Mouse (Mus musculus) neural tube, embryonic 12.5 days (tissue): ENCODE measurements at regions not wholly inside any gene's neighbourhood (a gene's known extent, or its start where the extent isn't known, plus 50 kb on each side); places are given as distances from the start of the nearest gene placed in this dataset.

Experiments used
- ATAC-seq: fragments of 200-750 bp; cut with Nextera tagmentation; 2 replicates; pipeline ENCODE4 v1.8.0; 2017; ENCODE audit warnings: low read depth, mild to moderate bottlenecking, moderate TSS enrichment, moderate library complexity; ENCODE audit not compliant: low FRiP score
- H3K27ac ChIP-seq: fragments of 300-500 bp; sonication (generic); 2 replicates; pipeline ENCODE4 v1.5.1; 2016
- H3K27me3 ChIP-seq: fragments of 300-500 bp; sonication (generic); replicated peaks from 2 replicates; pipeline ENCODE4 v1.6.1; 2016; ENCODE audit warnings: mild to moderate bottlenecking
- H3K36me3 ChIP-seq: fragments of 300-500 bp; sonication (generic); 2 replicates; pipeline ENCODE4 v1.6.1; 2016; ENCODE audit warnings: mild to moderate bottlenecking
- H3K4me1 ChIP-seq: fragments of 300-500 bp; sonication (generic); 2 replicates; pipeline ENCODE4 v1.6.1; 2016
- H3K4me2 ChIP-seq: fragments of 300-500 bp; sonication (generic); replicated peaks from 2 replicates; pipeline ENCODE4 v1.6.1; 2016; ENCODE audit warnings: mild to moderate bottlenecking
- H3K4me3 ChIP-seq: fragments of 300-500 bp; sonication (generic); 2 replicates; pipeline ENCODE4 v1.5.1; 2016
- H3K9ac ChIP-seq: fragments of 300-500 bp; sonication (generic); 2 replicates; pipeline ENCODE4 v1.6.1; 2016; ENCODE audit warnings: mild to moderate bottlenecking
- H3K9me3 ChIP-seq: fragments of 300-500 bp; sonication (generic); 2 replicates; pipeline ENCODE4 v1.6.1; 2016; ENCODE audit warnings: mild to moderate bottlenecking
- WGBS: fragments of 180-500 bp; shearing (Covaris S2); methylation state at CpG from one replicate; pipeline ENCODE4 v1.1.7; 2016; 5-methylcytosine and 5-hydroxymethylcytosine counted together

- Histone ChIP-seq H3K4me3 (no peak overlapping the region), H3K4me1 (peaks cover 27% of the 10 kb centered on the region), H3K36me3 (no peaks in the 10 kb centered on the region), H3K4me2 (peak overlapping the region; percentile 25; the same call in 1 of the 2 replicates), H3K9ac (no peak overlapping the region), H3K9me3 (no peaks in the 10 kb centered on the region), H3K27ac (no peak overlapping the region), H3K27me3 (peaks cover 2% of the 10 kb centered on the region; the same call in 1 of the 2 replicates)
- ATAC-seq, result 0 out of 2 replicates have a peak, but pooled peaks have one; percentile 23
- 24% methylated on average over 17 of the region's 17 CpGs for WGBS
Observed at GRCm38 (mm10) chr2:166412031-166412858, 256.8 kb upstream of the Sulf2 start.

- no peak for ATAC-seq
Observed at GRCm38 (mm10) chr2:166409391-166409790, 253.9 kb upstream of the Sulf2 start.

GRCm38 (mm10) chr2:166408806-166409205 lies 253.3 kb upstream of the Sulf2 start:
- Histone ChIP-seq H3K9ac (no peak overlapping the region), H3K27ac (no peak overlapping the region), H3K27me3 (no peaks in the 10 kb centered on the region; the same call in 1 of the 2 replicates), H3K36me3 (no peaks in the 10 kb centered on the region), H3K4me2 (no peak overlapping the region), H3K4me1 (peaks cover 36% of the 10 kb centered on the region), H3K9me3 (no peaks in the 10 kb centered on the region), H3K4me3 (no peak overlapping the region)
- WGBS, result 92% methylated on average over 4 of the region's 4 CpGs
- no peak for ATAC-seq

More at GRCm38 (mm10) chr2:166409391-166409790, 253.9 kb upstream of the Sulf2 start:
- peaks cover 36% of the 10 kb centered on the region for H3K4me1 ChIP-seq
- no peak overlapping the region for H3K27ac ChIP-seq
- H3K4me2 ChIP-seq, result no peak overlapping the region
- WGBS, result 89% methylated on average over 5 of the region's 5 CpGs
- H3K27me3 ChIP-seq, result no peaks in the 10 kb centered on the region; the same call in 1 of the 2 replicates
- no peak overlapping the region for H3K9ac ChIP-seq
- H3K36me3 ChIP-seq, result no peaks in the 10 kb centered on the region
- H3K4me3 ChIP-seq, result no peak overlapping the region
- no peaks in the 10 kb centered on the region for H3K9me3 ChIP-seq

- Histone ChIP-seq H3K27me3 (no peaks in the 10 kb centered on the region), H3K4me1 (peaks cover 40% of the 10 kb centered on the region), H3K27ac (no peak overlapping the region), H3K4me3 (no peak overlapping the region), H3K9me3 (no peaks in the 10 kb centered on the region), H3K4me2 (no peak overlapping the region), H3K9ac (no peak overlapping the region), H3K36me3 (no peaks in the 10 kb centered on the region)
- 42% methylated on average over 16 of the region's 16 CpGs for WGBS
- no peak for ATAC-seq
Observed at GRCm38 (mm10) chr2:166408009-166408408, 252.5 kb upstream of the Sulf2 start.

- Histone ChIP-seq H3K4me1 (peaks cover 28% of the 10 kb centered on the region), H3K4me2 (no peak overlapping the region), H3K4me3 (no peak overlapping the region), H3K9me3 (no peaks in the 10 kb centered on the region), H3K27ac (no peak overlapping the region), H3K36me3 (no peaks in the 10 kb centered on the region), H3K9ac (no peak overlapping the region), H3K27me3 (no peaks in the 10 kb centered on the region)
- 73% methylated on average over 11 of the region's 11 CpGs for WGBS
- no peak for ATAC-seq
Observed at GRCm38 (mm10) chr2:166406826-166407225, 251.4 kb upstream of the Sulf2 start.

GRCm38 (mm10) chr2:166403319-166403718 lies 247.9 kb upstream of the Sulf2 start:
- Histone ChIP-seq H3K27me3 (no peaks in the 10 kb centered on the region), H3K4me3 (no peak overlapping the region), H3K9me3 (no peaks in the 10 kb centered on the region), H3K27ac (no peak overlapping the region), H3K4me2 (no peak overlapping the region), H3K4me1 (peaks cover 33% of the 10 kb centered on the region), H3K36me3 (no peaks in the 10 kb centered on the region), H3K9ac (no peak overlapping the region)
- WGBS, result 74% methylated on average over 10 of the region's 10 CpGs
- no peak for ATAC-seq

- Histone ChIP-seq H3K4me1 (peaks cover 36% of the 10 kb centered on the region), H3K4me3 (no peak overlapping the region), H3K9me3 (no peaks in the 10 kb centered on the region), H3K27ac (no peak overlapping the region), H3K27me3 (no peaks in the 10 kb centered on the region), H3K36me3 (no peaks in the 10 kb centered on the region), H3K9ac (no peak overlapping the region), H3K4me2 (no peak overlapping the region)
- no peak for ATAC-seq
- WGBS, result 90% methylated on average over 3 of the region's 3 CpGs
Observed at GRCm38 (mm10) chr2:166401860-166402259, 246.4 kb upstream of the Sulf2 start.

- no peak overlapping the region for H3K27ac ChIP-seq
- no peak for ATAC-seq
- H3K4me1 ChIP-seq, result peaks cover 23% of the 10 kb centered on the region
- H3K9me3 ChIP-seq, result no peaks in the 10 kb centered on the region
- H3K4me2 ChIP-seq, result no peak overlapping the region
- WGBS, result 73% methylated on average over 10 of the region's 10 CpGs
- no peak overlapping the region for H3K9ac ChIP-seq
- H3K36me3 ChIP-seq, result no peaks in the 10 kb centered on the region
- no peak overlapping the region for H3K4me3 ChIP-seq
- H3K27me3 ChIP-seq, result no peaks in the 10 kb centered on the region
Observed at GRCm38 (mm10) chr2:166400304-166400703, 244.8 kb upstream of the Sulf2 start.

- 27% methylated on average over 6 of the region's 6 CpGs for WGBS
- H3K27ac ChIP-seq, result 0 out of 2 replicates have a peak overlapping the region, but pooled peaks have one; percentile 15
- H3K4me1 ChIP-seq, result peaks cover 33% of the 10 kb centered on the region
- H3K9me3 ChIP-seq, result no peaks in the 10 kb centered on the region
- H3K9ac ChIP-seq, result no peak overlapping the region
- H3K4me2 ChIP-seq, result no peak overlapping the region
- H3K36me3 ChIP-seq, result no peaks in the 10 kb centered on the region
- no peak overlapping the region for H3K4me3 ChIP-seq
- ATAC-seq, result no peak
- no peaks in the 10 kb centered on the region for H3K27me3 ChIP-seq
Observed at GRCm38 (mm10) chr2:166399140-166399830, 243.8 kb upstream of the Sulf2 start.

GRCm38 (mm10) chr2:166398774-166399139 lies 243.3 kb upstream of the Sulf2 start:
- Histone ChIP-seq H3K36me3 (no peaks in the 10 kb centered on the region), H3K27me3 (no peaks in the 10 kb centered on the region), H3K9ac (no peak overlapping the region), H3K4me2 (no peak overlapping the region), H3K9me3 (no peaks in the 10 kb centered on the region), H3K4me3 (no peak overlapping the region), H3K4me1 (peaks cover 34% of the 10 kb centered on the region), H3K27ac (0 out of 2 replicates have a peak overlapping the region, but pooled peaks have one; percentile 15)
- no peak for ATAC-seq
- WGBS, result 66% methylated on average over 5 of the region's 5 CpGs

GRCm38 (mm10) chr2:166398156-166398555 lies 242.7 kb upstream of the Sulf2 start:
- Histone ChIP-seq H3K9ac (no peak overlapping the region), H3K4me1 (peaks cover 29% of the 10 kb centered on the region), H3K36me3 (no peaks in the 10 kb centered on the region), H3K27me3 (no peaks in the 10 kb centered on the region), H3K4me3 (no peak overlapping the region), H3K27ac (0 out of 2 replicates have a peak overlapping the region, but pooled peaks have one; percentile 15), H3K4me2 (no peak overlapping the region), H3K9me3 (no peaks in the 10 kb centered on the region)
- WGBS, result 85% methylated on average over 10 of the region's 10 CpGs
- ATAC-seq, result no peak

GRCm38 (mm10) chr2:166394666-166395065 lies 239.2 kb upstream of the Sulf2 start:
- no peaks in the 10 kb centered on the region for H3K36me3 ChIP-seq
- ATAC-seq, result peak; percentile 72
- no peaks in the 10 kb centered on the region for H3K27me3 ChIP-seq
- H3K9ac ChIP-seq, result no peak overlapping the region
- H3K4me3 ChIP-seq, result no peak overlapping the region
- H3K9me3 ChIP-seq, result no peaks in the 10 kb centered on the region
- H3K27ac ChIP-seq, result peak overlapping the region; percentile 33; the same call in 1 of the 2 replicates
- peaks cover 25% of the 10 kb centered on the region for H3K4me1 ChIP-seq
- 21% methylated on average over 13 of the region's 13 CpGs for WGBS
- peak overlapping the region; percentile 30 for H3K4me2 ChIP-seq
